Mouse (Mus musculus) limb, embryonic 12.5 days (tissue): Measurements from ENCODE around the gene Cdh18. TPM values are rescaled to one million over a fixed set of nuclear protein-coding genes. Genes with fewer than 3 reads are reported as not detected.

ENCODE experiments used
- ATAC-seq: fragments of 200-750 bp; cut with Nextera tagmentation; 2 replicates; pipeline ENCODE4 v1.8.0; 2017; ENCODE audit warnings: low read depth, moderate TSS enrichment; ENCODE audit not compliant: insufficient number of reproducible peaks, insufficient read depth, low FRiP score, low TSS enrichment
- H3K27ac ChIP-seq: fragments of 300-500 bp; sonication (generic); 2 replicates; pipeline ENCODE4 v1.5.1; 2016; ENCODE audit warnings: mild to moderate bottlenecking, moderate library complexity
- H3K27me3 ChIP-seq: fragments of 300-500 bp; sonication (generic); 2 replicates; pipeline ENCODE4 v1.6.1; 2016; ENCODE audit warnings: mild to moderate bottlenecking, moderate library complexity
- H3K36me3 ChIP-seq: fragments of 300-500 bp; sonication (generic); 2 replicates; pipeline ENCODE4 v1.6.1; 2016; ENCODE audit warnings: mild to moderate bottlenecking, moderate library complexity
- H3K4me1 ChIP-seq: fragments of 300-500 bp; sonication (generic); replicated peaks from 2 replicates; pipeline ENCODE4 v1.6.1; 2016
- H3K4me2 ChIP-seq: fragments of 300-500 bp; sonication (generic); 2 replicates; pipeline ENCODE4 v1.6.1; 2016; ENCODE audit warnings: mild to moderate bottlenecking, moderate library complexity
- H3K4me3 ChIP-seq: fragments of 300-500 bp; sonication (generic); replicated peaks from 2 replicates; pipeline ENCODE4 v1.5.1; 2016; ENCODE audit warnings: mild to moderate bottlenecking
- H3K9ac ChIP-seq: fragments of 300-500 bp; sonication (generic); replicated peaks from 2 replicates; pipeline ENCODE4 v1.6.1; 2016; ENCODE audit warnings: mild to moderate bottlenecking, moderate library complexity
- H3K9me3 ChIP-seq: fragments of 300-500 bp; sonication (generic); 2 replicates; pipeline ENCODE4 v1.6.1; 2016; ENCODE audit warnings: mild to moderate bottlenecking, moderate library complexity
- WGBS: fragments of 180-500 bp; shearing (Covaris S2); methylation state at CpG from one replicate; pipeline ENCODE4 v1.1.7; 2016; 5-methylcytosine and 5-hydroxymethylcytosine counted together
- polyA plus RNA-seq: library from polyadenylated mRNA; unstranded; fragments of >200 nt; fragmentation: Nextera tagmentation; extraction: Ambion mirVana; gene quantifications from 2 replicates; pipeline ENCODE4 v1.2.1, GENCODE M21; 2016

The Cdh18 gene
- polyA plus RNA-seq, 1 experiment from 2014 or later = 0.24 TPM

DNA sequence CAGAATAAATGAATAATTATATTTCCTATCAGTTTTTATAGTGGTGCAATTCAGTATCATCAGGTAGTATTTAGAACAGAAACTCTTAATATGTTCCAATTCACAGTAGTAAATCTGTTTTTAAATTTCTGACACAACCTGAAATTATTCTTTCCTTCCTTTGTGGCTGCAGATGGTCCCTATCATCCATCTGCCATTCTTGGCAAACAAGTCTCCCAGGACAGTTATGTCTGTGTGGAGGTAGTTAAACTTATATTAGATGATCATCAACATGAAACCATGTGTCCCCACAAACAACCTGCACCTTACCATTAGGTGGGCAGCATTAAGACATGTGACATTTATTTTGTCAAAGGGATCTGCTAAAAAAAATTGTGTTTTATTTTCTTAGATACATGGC, 847.8 kb downstream of the Cdh18 start:
- ATAC-seq = no peak
- no peaks in the 10 kb centered on the region for H3K4me1 ChIP-seq
- no peaks in the 10 kb centered on the region for H3K36me3 ChIP-seq
- H3K9me3 ChIP-seq = no peaks in the 10 kb centered on the region
- H3K4me2 ChIP-seq = no peak overlapping the region
- H3K9ac ChIP-seq = no peak overlapping the region
- H3K27ac ChIP-seq = no peak overlapping the region
- no peaks in the 10 kb centered on the region for H3K27me3 ChIP-seq
- H3K4me3 ChIP-seq = no peak overlapping the region

DNA sequence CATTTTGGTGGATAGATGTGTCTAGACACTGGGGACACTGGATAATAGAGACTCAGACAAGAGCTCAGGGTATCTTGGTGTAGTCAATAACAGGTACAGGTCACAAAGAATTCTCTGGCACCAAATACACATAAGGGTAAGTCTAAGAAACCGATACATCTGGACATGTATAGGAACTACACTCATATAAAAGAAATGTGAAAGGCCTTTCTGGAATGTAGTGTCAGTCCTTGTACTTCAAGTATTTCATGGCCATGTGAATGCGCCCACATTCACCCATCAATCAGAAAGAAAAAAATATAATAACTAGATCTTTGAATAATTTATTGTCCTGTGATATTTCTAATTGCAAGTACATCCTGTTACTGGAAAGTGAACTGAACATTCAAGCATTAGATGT, 855.0 kb downstream of the Cdh18 start:
- no peaks in the 10 kb centered on the region for H3K9me3 ChIP-seq
- H3K27me3 ChIP-seq = no peaks in the 10 kb centered on the region
- 95% methylated on average over 2 of the region's 2 CpGs for WGBS
- H3K4me1 ChIP-seq = no peaks in the 10 kb centered on the region
- no peak overlapping the region for H3K27ac ChIP-seq
- no peak for ATAC-seq
- no peak overlapping the region for H3K4me2 ChIP-seq
- H3K36me3 ChIP-seq = no peaks in the 10 kb centered on the region
- no peak overlapping the region for H3K4me3 ChIP-seq
- no peak overlapping the region for H3K9ac ChIP-seq

DNA sequence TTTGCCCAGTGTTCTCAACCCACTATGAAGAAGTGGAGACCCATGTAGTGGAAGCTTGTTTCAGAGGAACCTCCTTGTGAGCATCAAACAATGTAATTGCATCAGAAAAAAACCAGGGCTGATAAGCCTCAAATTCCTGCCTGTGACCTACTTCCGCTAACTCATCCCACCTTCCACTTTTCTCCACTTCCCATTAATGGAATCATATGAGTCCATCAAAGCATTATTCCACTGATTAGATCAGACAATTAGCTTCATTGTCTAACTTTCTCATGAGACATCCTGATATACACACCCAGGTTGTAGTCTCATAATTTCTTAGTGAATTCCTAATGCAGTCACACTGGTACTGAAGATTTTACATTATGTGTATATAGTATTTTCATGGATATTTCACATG, 859.4 kb downstream of the Cdh18 start:
- WGBS = 88% methylated on average over 1 of the region's 1 CpGs
- H3K9me3 ChIP-seq = no peaks in the 10 kb centered on the region
- H3K4me3 ChIP-seq = no peak overlapping the region
- no peak for ATAC-seq
- H3K27ac ChIP-seq = no peak overlapping the region
- no peak overlapping the region for H3K9ac ChIP-seq
- no peaks in the 10 kb centered on the region for H3K4me1 ChIP-seq
- H3K36me3 ChIP-seq = no peaks in the 10 kb centered on the region
- no peaks in the 10 kb centered on the region for H3K27me3 ChIP-seq
- H3K4me2 ChIP-seq = no peak overlapping the region

DNA sequence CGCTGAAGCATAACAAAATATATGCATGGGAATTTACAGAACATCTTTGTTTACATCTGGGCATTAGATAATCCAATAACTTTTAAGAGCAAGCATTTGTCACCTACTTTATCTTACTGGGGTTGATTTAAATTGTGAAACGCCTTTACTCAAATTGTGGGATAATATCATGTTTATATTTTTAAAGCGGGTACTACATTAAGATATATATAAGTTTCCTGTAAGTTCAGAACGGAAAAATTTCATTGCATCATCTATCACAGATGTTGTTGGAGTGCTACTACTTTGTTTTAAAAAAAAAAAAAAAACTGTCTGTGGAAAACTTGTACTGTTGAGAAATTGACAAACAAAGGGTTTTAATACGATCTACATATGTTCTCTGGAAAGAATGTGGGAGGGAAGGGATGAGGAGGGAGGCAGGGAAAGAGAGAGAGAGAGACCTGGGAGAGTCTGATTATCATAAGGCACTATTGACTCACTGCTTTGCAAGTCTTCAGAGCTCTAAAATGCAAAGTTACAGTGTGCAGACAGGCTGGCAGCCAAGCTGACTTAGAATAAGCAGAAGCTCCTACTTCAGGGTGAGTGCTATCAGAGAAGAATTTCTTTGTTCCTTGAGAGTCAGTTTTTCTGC, 867.7 kb downstream of the Cdh18 start:
- Histone ChIP-seq H3K36me3 (no peaks in the 10 kb centered on the region), H3K4me1 (no peaks in the 10 kb centered on the region), H3K27me3 (no peaks in the 10 kb centered on the region), H3K4me3 (no peak overlapping the region), H3K9ac (no peak overlapping the region), H3K4me2 (no peak overlapping the region), H3K9me3 (no peaks in the 10 kb centered on the region), H3K27ac (no peak overlapping the region)
- ATAC-seq = no peak
- WGBS = 72% methylated on average over 5 of the region's 5 CpGs

DNA sequence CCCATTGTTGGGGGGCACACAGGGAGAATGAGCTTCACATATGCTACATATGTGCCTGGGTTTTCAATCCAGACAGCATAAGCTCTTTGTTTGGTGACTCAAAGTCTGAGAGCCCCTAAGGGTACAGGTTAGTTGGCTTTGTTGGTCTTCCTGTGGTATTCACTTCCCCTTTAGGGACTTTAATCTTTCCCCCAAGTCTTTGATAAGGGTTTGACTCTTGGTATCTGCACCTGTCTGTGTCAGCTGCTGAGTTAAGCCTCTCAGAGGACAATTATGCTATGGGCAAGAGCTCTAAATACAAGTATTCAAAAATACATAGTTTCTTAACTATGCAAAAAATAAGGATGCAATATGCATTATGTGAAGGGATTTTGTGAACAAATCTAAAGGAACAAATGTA, 869.3 kb downstream of the Cdh18 start:
- no peaks in the 10 kb centered on the region for H3K27me3 ChIP-seq
- no peak overlapping the region for H3K9ac ChIP-seq
- no peaks in the 10 kb centered on the region for H3K9me3 ChIP-seq
- H3K4me2 ChIP-seq = no peak overlapping the region
- H3K4me3 ChIP-seq = no peak overlapping the region
- H3K4me1 ChIP-seq = no peaks in the 10 kb centered on the region
- H3K27ac ChIP-seq = no peak overlapping the region
- no peaks in the 10 kb centered on the region for H3K36me3 ChIP-seq
- no peak for ATAC-seq

DNA sequence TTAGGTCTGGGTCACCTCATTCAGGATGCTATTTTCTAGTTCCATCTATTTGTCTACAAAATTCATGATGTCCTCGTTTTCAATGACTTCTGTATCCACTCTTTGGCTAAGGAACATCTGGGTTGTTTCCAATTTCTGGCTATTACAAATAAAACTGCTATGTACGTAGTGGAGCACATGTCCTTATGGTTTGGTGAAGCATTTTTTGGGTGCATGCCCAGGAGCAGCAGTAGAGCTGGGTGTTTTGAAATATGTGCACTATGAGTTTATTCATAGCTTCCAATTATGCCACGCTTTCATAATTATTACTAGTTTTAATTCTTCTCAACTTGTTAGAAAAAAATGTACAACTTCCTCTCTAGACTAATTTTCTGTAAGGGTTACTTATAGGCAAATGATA, 871.2 kb downstream of the Cdh18 start:
- Histone ChIP-seq H3K9me3 (no peaks in the 10 kb centered on the region), H3K27ac (no peak overlapping the region)
- WGBS = 76% methylated on average over 3 of the region's 3 CpGs

DNA sequence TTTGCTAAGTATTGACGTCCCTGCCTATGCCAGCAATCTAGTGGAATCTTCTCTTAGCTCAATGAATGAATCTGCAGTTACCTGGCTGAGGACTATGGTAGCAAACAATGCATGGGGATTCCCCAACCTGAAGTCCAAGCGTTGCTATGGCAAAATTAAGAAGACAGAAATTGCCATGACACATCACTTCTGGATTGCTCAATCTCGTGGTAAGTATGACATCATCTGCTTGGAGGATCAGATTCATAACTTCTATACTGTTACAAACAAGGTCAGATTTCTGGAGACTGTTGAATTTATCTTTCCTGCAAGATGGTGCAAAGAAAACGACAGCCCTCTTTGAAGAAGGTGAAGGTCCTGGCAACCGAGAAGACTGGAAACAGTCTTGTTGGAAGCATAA, 881.2 kb downstream of the Cdh18 start:
- H3K36me3 ChIP-seq = no peaks in the 10 kb centered on the region
- H3K9me3 ChIP-seq = no peaks in the 10 kb centered on the region
- H3K27ac ChIP-seq = no peak overlapping the region
- ATAC-seq = no peak
- no peak overlapping the region for H3K9ac ChIP-seq
- H3K4me1 ChIP-seq = no peaks in the 10 kb centered on the region
- H3K27me3 ChIP-seq = no peaks in the 10 kb centered on the region
- no peak overlapping the region for H3K4me3 ChIP-seq
- WGBS = 83% methylated on average over 5 of the region's 5 CpGs
- H3K4me2 ChIP-seq = no peak overlapping the region

More for the DNA sequence above, 871.2 kb downstream of the Cdh18 start:
- no peaks in the 10 kb centered on the region for H3K4me1 ChIP-seq
- no peaks in the 10 kb centered on the region for H3K36me3 ChIP-seq
- H3K27me3 ChIP-seq = no peaks in the 10 kb centered on the region
- no peak overlapping the region for H3K9ac ChIP-seq
- H3K4me3 ChIP-seq = no peak overlapping the region
- no peak for ATAC-seq
- no peak overlapping the region for H3K4me2 ChIP-seq

DNA sequence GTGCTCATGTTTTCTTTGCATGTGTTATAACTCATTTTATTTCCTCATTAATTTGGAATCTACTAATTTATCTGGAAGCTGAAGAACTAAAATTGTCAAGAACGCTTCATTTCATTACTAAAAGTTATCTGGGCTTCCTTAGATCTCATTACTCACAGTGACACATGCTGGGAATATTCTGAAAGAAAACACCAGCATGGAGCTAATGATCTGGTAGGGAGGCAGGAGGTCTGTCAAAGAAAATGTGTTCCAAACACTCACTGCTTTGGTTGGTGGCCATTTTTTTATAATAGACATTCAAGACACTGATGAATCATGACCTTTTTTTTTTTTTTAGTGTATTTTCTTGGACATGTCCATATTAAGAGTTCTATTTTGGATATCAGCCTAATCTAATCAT, 899.7 kb downstream of the Cdh18 start:
- ATAC-seq = no peak
- H3K4me2 ChIP-seq = no peak overlapping the region
- no peaks in the 10 kb centered on the region for H3K9me3 ChIP-seq
- no peak overlapping the region for H3K4me3 ChIP-seq
- no peak overlapping the region for H3K9ac ChIP-seq
- H3K27me3 ChIP-seq = no peaks in the 10 kb centered on the region
- 54% methylated on average over 1 of the region's 1 CpGs for WGBS
- no peak overlapping the region for H3K27ac ChIP-seq
- no peaks in the 10 kb centered on the region; the same call in 1 of the 2 replicates for H3K4me1 ChIP-seq
- H3K36me3 ChIP-seq = no peaks in the 10 kb centered on the region

DNA sequence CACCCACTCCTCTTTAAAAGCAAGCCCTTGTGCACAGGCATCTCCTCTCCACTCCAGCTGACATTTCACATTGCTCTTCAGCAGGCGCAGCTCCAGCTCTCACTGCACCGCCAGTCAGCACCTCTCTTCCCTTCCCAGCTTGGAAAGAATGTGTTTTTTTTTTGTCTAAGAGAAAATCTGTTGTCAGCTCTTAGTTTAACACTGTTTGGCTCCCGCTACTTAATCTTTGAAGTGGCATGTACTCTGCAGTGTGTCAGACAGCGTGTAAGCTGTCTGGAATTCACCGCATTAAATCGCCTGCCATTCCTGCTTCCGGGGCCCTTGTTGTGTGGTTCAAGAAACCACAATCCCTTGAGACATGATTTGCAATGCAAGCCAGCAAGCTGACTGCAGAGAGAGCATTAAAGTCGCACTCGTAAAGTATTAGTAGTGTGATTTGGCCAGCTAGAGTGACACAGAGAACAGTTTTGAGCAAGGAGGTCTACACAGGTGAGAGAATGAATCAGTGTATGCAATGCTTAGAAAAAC, 903.3 kb downstream of the Cdh18 start:
- Histone ChIP-seq H3K4me3 (no peak overlapping the region), H3K27me3 (no peaks in the 10 kb centered on the region), H3K9me3 (no peaks in the 10 kb centered on the region), H3K4me1 (no peaks in the 10 kb centered on the region; the same call in 1 of the 2 replicates), H3K27ac (no peak overlapping the region), H3K36me3 (no peaks in the 10 kb centered on the region), H3K9ac (no peak overlapping the region), H3K4me2 (0 out of 2 replicates have a peak overlapping the region, but pooled peaks have one; percentile 19)
- WGBS = 44% methylated on average over 9 of the region's 9 CpGs
- no peak for ATAC-seq

DNA sequence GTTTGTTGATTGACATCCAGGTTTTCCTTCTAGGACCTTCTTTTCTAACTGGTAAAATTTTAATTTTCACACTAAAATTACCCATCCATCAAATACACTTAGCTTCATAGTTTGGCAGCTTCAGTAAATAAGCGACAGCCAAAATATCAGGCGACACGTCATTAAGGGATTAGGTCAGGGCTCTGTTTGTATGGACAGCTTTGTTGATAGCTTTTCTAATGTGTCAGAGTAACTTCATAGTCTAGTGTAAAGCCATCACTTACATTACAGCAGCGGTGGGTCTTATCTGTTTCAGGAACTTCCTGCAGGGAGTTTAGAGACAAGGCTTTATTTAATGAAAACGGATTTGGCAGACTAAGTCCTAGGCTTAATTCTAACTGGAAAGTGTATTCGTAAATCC, 904.5 kb downstream of the Cdh18 start:
- Histone ChIP-seq H3K27me3 (no peaks in the 10 kb centered on the region), H3K9ac (no peak overlapping the region), H3K4me2 (no peak overlapping the region), H3K4me3 (no peak overlapping the region), H3K36me3 (no peaks in the 10 kb centered on the region), H3K27ac (no peak overlapping the region), H3K4me1 (no peaks in the 10 kb centered on the region; the same call in 1 of the 2 replicates), H3K9me3 (no peaks in the 10 kb centered on the region)
- no peak for ATAC-seq
- 81% methylated on average over 6 of the region's 6 CpGs for WGBS

DNA sequence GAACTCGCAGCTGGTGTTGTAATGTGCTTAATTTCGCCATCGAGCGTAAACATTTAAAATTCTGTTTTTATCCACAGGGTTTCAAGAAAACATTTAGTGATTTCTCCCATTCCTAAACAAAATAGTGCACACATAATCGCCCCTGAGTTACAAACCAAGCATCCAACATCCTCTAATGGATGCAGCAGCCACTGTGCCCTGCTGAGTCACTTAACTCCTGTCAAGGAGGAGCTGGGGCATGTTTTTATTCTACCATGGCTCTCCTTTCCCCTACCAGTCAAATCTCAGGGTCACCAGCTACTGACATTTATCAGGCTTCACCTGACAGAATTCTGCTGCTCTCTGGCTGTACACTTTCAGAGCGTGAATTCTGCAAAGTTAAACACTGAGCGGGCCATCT, 906.5 kb downstream of the Cdh18 start:
- no peak overlapping the region for H3K4me2 ChIP-seq
- H3K4me3 ChIP-seq = no peak overlapping the region
- 82% methylated on average over 7 of the region's 7 CpGs for WGBS
- H3K4me1 ChIP-seq = no peaks in the 10 kb centered on the region; the same call in 1 of the 2 replicates
- no peaks in the 10 kb centered on the region for H3K27me3 ChIP-seq
- no peaks in the 10 kb centered on the region for H3K36me3 ChIP-seq
- ATAC-seq = no peak
- no peaks in the 10 kb centered on the region for H3K9me3 ChIP-seq
- no peak overlapping the region for H3K9ac ChIP-seq
- no peak overlapping the region for H3K27ac ChIP-seq

DNA sequence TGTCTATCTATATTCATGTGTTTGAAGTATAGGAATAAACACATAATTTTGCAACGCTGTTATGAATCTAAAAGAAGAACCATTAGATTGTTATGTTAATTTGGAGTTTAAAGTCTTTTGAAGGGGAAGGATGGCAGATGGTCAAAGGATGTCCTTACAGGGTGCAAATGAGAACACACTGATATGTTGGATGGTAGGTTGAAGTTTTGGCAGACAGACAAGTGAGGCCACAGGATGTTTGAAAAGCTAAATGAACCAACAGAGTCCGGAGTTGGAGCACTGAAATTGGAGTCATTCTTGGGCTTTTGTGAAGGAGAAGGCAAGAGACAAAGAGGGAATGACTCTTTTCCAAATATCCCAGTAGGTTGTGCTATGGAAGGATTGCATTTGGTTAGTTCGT, 908.6 kb downstream of the Cdh18 start:
- WGBS = 76% methylated on average over 3 of the region's 3 CpGs

More for the DNA sequence above, 908.6 kb downstream of the Cdh18 start:
- ATAC-seq = no peak
- Histone ChIP-seq H3K36me3 (no peaks in the 10 kb centered on the region), H3K4me1 (no peaks in the 10 kb centered on the region), H3K9ac (no peak overlapping the region), H3K27me3 (no peaks in the 10 kb centered on the region), H3K4me2 (no peak overlapping the region), H3K27ac (no peak overlapping the region), H3K4me3 (no peak overlapping the region), H3K9me3 (no peaks in the 10 kb centered on the region)
